Mouse (Mus musculus) small intestine, adult 2 months (tissue): ENCODE measurements around the gene G6pc.
"Not testable (repeated sequence)": the region's sequence is repeated elsewhere in the genome, so short reads cannot be mapped to it uniquely, and the experiment has no call there.

ENCODE experiments used
- CTCF ChIP-seq: fragments of 200-500 bp; IDR thresholded peaks from 2 replicates; pipeline ENCODE4 v1.5.1; 2012; ENCODE audit warnings: low read depth, mild to moderate bottlenecking, control low read depth, inconsistent platforms, low read length, moderate library complexity, mixed read lengths; ENCODE audit not compliant: insufficient replicate concordance, insufficient read length; ENCODE audit errors: extremely low read depth
- POLR2A ChIP-seq: fragments of 200-500 bp; IDR thresholded peaks from 2 replicates; pipeline ENCODE4 v1.6.1; 2012; ENCODE audit warnings: low read depth, mild to moderate bottlenecking, control low read depth, inconsistent platforms, low read length, moderate library complexity

- TF ChIP-seq CTCF, POLR2A: not testable (repeated sequence)
Observed at GRCm38 (mm10) chr11:101330961-101331360, 36.4 kb upstream of the G6pc start.
